Mouse (Mus musculus): ENCODE data around the gene BC005624. TPM values are rescaled to one million over a fixed set of nuclear protein-coding genes. Genes with fewer than 3 reads are reported as not detected.
"Not testable (repeated sequence)": the region's sequence is repeated elsewhere in the genome, so short reads cannot be mapped to it uniquely, and the experiment has no call there.

The BC005624 gene
- polyA plus RNA-seq, 1 experiment from 2014 or later: 64.7 TPM

GRCm38 (mm10) chr2:30938574-30938991, 43.4 kb downstream of the BC005624 start:
- H3K9ac ChIP-seq (ENCODE audit: low read length): no peak overlapping the region
- peaks cover 2% of the 10 kb centered on the region; the same call in 1 of the 2 replicates for H3K4me1 ChIP-seq (ENCODE audit: control insufficient read depth, insufficient read depth, low read length)
- no peaks in the 10 kb centered on the region for H3K36me3 ChIP-seq (ENCODE audit: control insufficient read depth, insufficient read depth, low read length)
- H3K27me3 ChIP-seq (ENCODE audit: control insufficient read depth, insufficient read depth, low read length): no peaks in the 10 kb centered on the region; the same call in 1 of the 2 replicates
- ATAC-seq (ENCODE audit: low FRiP score) (no peak), DNase-seq (ENCODE audit: low spot score, missing footprints) (peak; percentile 74)
- no peak overlapping the region for H3K4me2 ChIP-seq
- no peak overlapping the region for H3K27ac ChIP-seq (ENCODE audit: low read depth, low read length)
- WGBS: 52% methylated on average over 4 of the region's 4 CpGs
- H3K9me3 ChIP-seq (ENCODE audit: control insufficient read depth, low read length): no peaks in the 10 kb centered on the region
- no peak overlapping the region for H3K4me3 ChIP-seq (ENCODE audit: low read depth, low read length)

- Histone ChIP-seq H3K4me3 (ENCODE audit: low read depth, low read length) (no peak overlapping the region), H3K4me1 (ENCODE audit: control insufficient read depth, insufficient read depth, low read length) (peaks cover 2% of the 10 kb centered on the region; the same call in 1 of the 2 replicates), H3K4me2 (no peak overlapping the region), H3K27ac (ENCODE audit: low read depth, low read length) (no peak overlapping the region), H3K9me3 (ENCODE audit: control insufficient read depth, low read length) (no peaks in the 10 kb centered on the region), H3K36me3 (ENCODE audit: control insufficient read depth, insufficient read depth, low read length) (no peaks in the 10 kb centered on the region), H3K27me3 (ENCODE audit: control insufficient read depth, insufficient read depth, low read length) (no peaks in the 10 kb centered on the region; the same call in 1 of the 2 replicates), H3K9ac (ENCODE audit: low read length) (no peak overlapping the region)
- 91% methylated on average over 8 of the region's 8 CpGs for WGBS
- ATAC-seq (ENCODE audit: low FRiP score): no peak
- DNase-seq (ENCODE audit: low spot score, missing footprints): peak; percentile 45
These were observed 44.3 kb downstream of the BC005624 start for GRCm38 (mm10) chr2:30937731-30938130.

GRCm38 (mm10) chr2:30936808-30937207, 45.2 kb downstream of the BC005624 start:
- Histone ChIP-seq H3K4me1 (ENCODE audit: control insufficient read depth, insufficient read depth, low read length) (no peaks in the 10 kb centered on the region), H3K27me3 (ENCODE audit: control insufficient read depth, insufficient read depth, low read length) (no peaks in the 10 kb centered on the region; the same call in 1 of the 2 replicates), H3K27ac (ENCODE audit: low read depth, low read length) (no peak overlapping the region), H3K9me3 (ENCODE audit: control insufficient read depth, low read length) (no peaks in the 10 kb centered on the region), H3K4me3 (ENCODE audit: low read depth, low read length) (no peak overlapping the region), H3K36me3 (ENCODE audit: control insufficient read depth, insufficient read depth, low read length) (no peaks in the 10 kb centered on the region), H3K9ac (ENCODE audit: low read length) (no peak overlapping the region), H3K4me2 (no peak overlapping the region)
- WGBS: 82% methylated on average over 3 of the region's 3 CpGs
- ATAC-seq (ENCODE audit: low FRiP score) (no peak), DNase-seq (ENCODE audit: low spot score, missing footprints) (no peak)

- ATAC-seq (ENCODE audit: low FRiP score): no peak
- no peak overlapping the region for H3K9ac ChIP-seq (ENCODE audit: low read length)
- peaks cover 5% of the 10 kb centered on the region; the same call in 1 of the 2 replicates for H3K4me1 ChIP-seq (ENCODE audit: control insufficient read depth, insufficient read depth, low read length)
- no peaks in the 10 kb centered on the region for H3K9me3 ChIP-seq (ENCODE audit: control insufficient read depth, low read length)
- 25% methylated on average over 7 of the region's 7 CpGs for WGBS
- no peak overlapping the region for H3K4me3 ChIP-seq (ENCODE audit: low read depth, low read length)
- no peaks in the 10 kb centered on the region; the same call in none of the 2 replicates for H3K27me3 ChIP-seq (ENCODE audit: control insufficient read depth, insufficient read depth, low read length)
- H3K36me3 ChIP-seq (ENCODE audit: control insufficient read depth, insufficient read depth, low read length): no peaks in the 10 kb centered on the region
- DNase-seq (ENCODE audit: low spot score, missing footprints): peak; percentile 99
- no peak overlapping the region for H3K4me2 ChIP-seq
- H3K27ac ChIP-seq (ENCODE audit: low read depth, low read length): no peak overlapping the region
These were observed 48.0 kb downstream of the BC005624 start for GRCm38 (mm10) chr2:30933917-30934450.

- ATAC-seq (ENCODE audit: low FRiP score) (no peak), DNase-seq (ENCODE audit: low spot score, missing footprints) (no peak)
- Histone ChIP-seq H3K27me3 (ENCODE audit: control insufficient read depth, insufficient read depth, low read length) (no peaks in the 10 kb centered on the region; the same call in none of the 2 replicates), H3K36me3 (ENCODE audit: control insufficient read depth, insufficient read depth, low read length) (no peaks in the 10 kb centered on the region), H3K27ac (ENCODE audit: low read depth, low read length) (no peak overlapping the region), H3K4me2 (no peak overlapping the region), H3K4me3 (ENCODE audit: low read depth, low read length) (no peak overlapping the region), H3K9ac (ENCODE audit: low read length) (no peak overlapping the region), H3K9me3 (ENCODE audit: control insufficient read depth, low read length) (no peaks in the 10 kb centered on the region), H3K4me1 (ENCODE audit: control insufficient read depth, insufficient read depth, low read length) (peaks cover 5% of the 10 kb centered on the region; the same call in 1 of the 2 replicates)
- WGBS: 54% methylated on average over 6 of the region's 6 CpGs
These were observed 49.0 kb downstream of the BC005624 start for GRCm38 (mm10) chr2:30933032-30933431.

- no peak for DNase-seq (ENCODE audit: low spot score, missing footprints)
- Histone ChIP-seq H3K4me2 (no peak overlapping the region), H3K9ac (ENCODE audit: low read length) (no peak overlapping the region), H3K4me3 (ENCODE audit: low read depth, low read length) (no peak overlapping the region), H3K27me3 (ENCODE audit: control insufficient read depth, insufficient read depth, low read length) (no peaks in the 10 kb centered on the region; the same call in none of the 2 replicates), H3K27ac (ENCODE audit: low read depth, low read length) (no peak overlapping the region), H3K9me3 (ENCODE audit: control insufficient read depth, low read length) (no peaks in the 10 kb centered on the region), H3K36me3 (ENCODE audit: control insufficient read depth, insufficient read depth, low read length) (no peaks in the 10 kb centered on the region), H3K4me1 (ENCODE audit: control insufficient read depth, insufficient read depth, low read length) (peaks cover 5% of the 10 kb centered on the region; the same call in 1 of the 2 replicates)
- ATAC-seq (ENCODE audit: low FRiP score): no peak
- WGBS: 86% methylated on average over 3 of the region's 3 CpGs
These were observed 50.1 kb downstream of the BC005624 start for GRCm38 (mm10) chr2:30931922-30932321.

- H3K9ac ChIP-seq (ENCODE audit: low read length); H3K9me3 ChIP-seq (ENCODE audit: control insufficient read depth, low read length); H3K27me3 ChIP-seq (ENCODE audit: control insufficient read depth, insufficient read depth, low read length); DNase-seq (ENCODE audit: low spot score, missing footprints); H3K4me1 ChIP-seq (ENCODE audit: control insufficient read depth, insufficient read depth, low read length); H3K4me3 ChIP-seq (ENCODE audit: low read depth, low read length); H3K36me3 ChIP-seq (ENCODE audit: control insufficient read depth, insufficient read depth, low read length); H3K4me2 ChIP-seq; H3K27ac ChIP-seq (ENCODE audit: low read depth, low read length); ATAC-seq (ENCODE audit: low FRiP score): not testable (repeated sequence)
- WGBS: 82% methylated on average over 2 of the region's 2 CpGs
These were observed 51.2 kb downstream of the BC005624 start for GRCm38 (mm10) chr2:30930846-30931245.

GRCm38 (mm10) chr2:30929483-30930045, 52.4 kb downstream of the BC005624 start, which contains the start of gene Ptges:
TSS of gene Ptges (minus strand) at chr2:30929863.
- H3K9me3 ChIP-seq (ENCODE audit: control insufficient read depth, low read length): no peaks in the 10 kb centered on the region
- ATAC-seq (ENCODE audit: low FRiP score): peak; percentile 48; the same call in 1 of the 2 replicates

GRCm38 (mm10) chr2:30928893-30929482, 53.0 kb downstream of the BC005624 start:
- Histone ChIP-seq H3K27ac (ENCODE audit: low read depth, low read length) (no peak overlapping the region), H3K4me1 (ENCODE audit: control insufficient read depth, insufficient read depth, low read length) (peaks cover 5% of the 10 kb centered on the region; the same call in 1 of the 2 replicates), H3K27me3 (ENCODE audit: control insufficient read depth, insufficient read depth, low read length) (no peaks in the 10 kb centered on the region; the same call in none of the 2 replicates), H3K9ac (ENCODE audit: low read length) (peak overlapping the region; percentile 1; the same call in 1 of the 2 replicates), H3K36me3 (ENCODE audit: control insufficient read depth, insufficient read depth, low read length) (no peaks in the 10 kb centered on the region), H3K9me3 (ENCODE audit: control insufficient read depth, low read length) (no peaks in the 10 kb centered on the region), H3K4me3 (ENCODE audit: low read depth, low read length) (no peak overlapping the region), H3K4me2 (peak overlapping the region; percentile 40)
- WGBS: 30% methylated on average over 12 of the region's 12 CpGs
- DNase-seq (ENCODE audit: low spot score, missing footprints): no peak
- no peak for ATAC-seq (ENCODE audit: low FRiP score)

More at GRCm38 (mm10) chr2:30929483-30930045, 52.4 kb downstream of the BC005624 start, which contains the start of gene Ptges:
- Histone ChIP-seq H3K9ac (ENCODE audit: low read length) (peak within 1 kb of the TSS; percentile 1; the same call in 1 of the 2 replicates), H3K4me3 (ENCODE audit: low read depth, low read length) (no peak within 1 kb of the TSS), H3K27me3 (ENCODE audit: control insufficient read depth, insufficient read depth, low read length) (no peaks in the 10 kb centered on the region; the same call in none of the 2 replicates), H3K4me2 (peak within 1 kb of the TSS; percentile 40), H3K27ac (ENCODE audit: low read depth, low read length) (no peak within 1 kb of the TSS), H3K4me1 (ENCODE audit: control insufficient read depth, insufficient read depth, low read length) (peaks cover 5% of the 10 kb centered on the region; the same call in 1 of the 2 replicates), H3K36me3 (ENCODE audit: control insufficient read depth, insufficient read depth, low read length) (no peaks in the 10 kb centered on the region)
- WGBS: 3% methylated on average over 23 of the region's 23 CpGs
- peak; percentile 94 for DNase-seq (ENCODE audit: low spot score, missing footprints)

Measured in midbrain, embryonic 11.5 days (tissue).